Mouse (Mus musculus) small intestine, adult 2 months (tissue): ENCODE data around the gene Mettl24.

ENCODE experiments used
- CTCF ChIP-seq: fragments of 200-500 bp; IDR thresholded peaks from 2 replicates; pipeline ENCODE4 v1.5.1; 2012; ENCODE audit warnings: low read depth, mild to moderate bottlenecking, control low read depth, inconsistent platforms, low read length, moderate library complexity, mixed read lengths; ENCODE audit not compliant: insufficient replicate concordance, insufficient read length; ENCODE audit errors: extremely low read depth
- POLR2A ChIP-seq: fragments of 200-500 bp; IDR thresholded peaks from 2 replicates; pipeline ENCODE4 v1.6.1; 2012; ENCODE audit warnings: low read depth, mild to moderate bottlenecking, control low read depth, inconsistent platforms, low read length, moderate library complexity

DNA sequence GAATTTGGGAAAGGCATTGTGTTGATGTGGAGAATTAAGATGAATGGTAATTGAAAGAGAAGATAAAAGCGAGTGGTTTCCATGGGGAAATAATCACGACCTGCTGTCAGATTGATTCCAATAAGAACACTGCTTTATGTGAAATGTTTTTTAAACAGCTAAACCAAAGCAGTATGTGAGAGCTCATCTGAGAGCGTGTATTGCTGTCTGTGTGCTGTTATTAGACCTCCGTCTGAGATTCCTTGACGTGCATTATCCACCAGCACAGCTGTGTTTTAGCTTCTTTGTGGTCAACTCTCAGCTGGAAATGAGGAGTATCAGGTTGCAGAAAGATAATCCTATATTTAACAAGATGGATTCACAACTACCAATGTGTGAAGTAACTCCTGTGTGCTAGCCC lies 43.9 kb downstream of the Mettl24 start:
- TF ChIP-seq POLR2A = no peak
- no peak for TF ChIP-seq CTCF
